Mouse (Mus musculus) gastrocnemius, postnatal 10 days (tissue): ENCODE measurements around the gene Casp8. TPM values are rescaled to one million over a fixed set of nuclear protein-coding genes. Genes with fewer than 3 reads are reported as not detected.
"Not testable (repeated sequence)": the region's sequence is repeated elsewhere in the genome, so short reads cannot be mapped to it uniquely, and the experiment has no call there.

Source experiments
- DNase-seq: peaks from one replicate; pipeline ENCODE4 v3.0.0; 2021; ENCODE audit warnings: mixed read lengths
- long read RNA-seq, 2 experiments: library from polyadenylated mRNA; stranded (forward); transcript quantifications; one replicate each; pipeline ENCODE4 v2.0.0; 2021
- total RNA-seq, 2 experiments: library from RNA; stranded (reverse); gene quantifications; 2 replicates each; pipeline ENCODE4 v1.2.3; 2021

The Casp8 gene
- 10 to 100 TPM in 1 of 2 experiments, 1 to 10 TPM in 1; 8.9 to 14.0 TPM for total RNA-seq
- long read RNA-seq, experiment 1, transcript Casp8-201 (9 exons, 2,585 nt) = major isoform, 18 of 20 reads
- long read RNA-seq, experiment 1, partial matches to known transcripts = 0 of 20 reads
- long read RNA-seq, experiment 1, other reads (novel, unspliced or antisense) = 1 of 20 reads
- long read RNA-seq, experiment 2, transcript Casp8-201 (9 exons, 2,585 nt) = major isoform, 5 of 7 reads
- long read RNA-seq, experiment 2, partial matches to known transcripts = 0 of 7 reads
- long read RNA-seq, experiment 2, other reads (novel, unspliced or antisense) = 1 of 7 reads

- peak; percentile 27 for DNase-seq
Measured at GRCm38 (mm10) chr1:58795291-58796058, at the start of gene Casp8. Gene Casp8, plus strand, starts transcription at chr1:58795374.

GRCm38 (mm10) chr1:58746880-58747279 lies 48.3 kb upstream of the Casp8 start:
- peak; percentile 29 for DNase-seq

- no peak for DNase-seq
Measured at GRCm38 (mm10) chr1:58759451-58759850, 35.7 kb upstream of the Casp8 start.

- no peak for DNase-seq
Measured at GRCm38 (mm10) chr1:58760581-58760980, 34.6 kb upstream of the Casp8 start.

- DNase-seq = not testable (repeated sequence)
Measured at GRCm38 (mm10) chr1:58761391-58762275, 33.5 kb upstream of the Casp8 start.

- DNase-seq = no peak
Measured at GRCm38 (mm10) chr1:58762576-58762975, 32.6 kb upstream of the Casp8 start.

- DNase-seq = not testable (repeated sequence)
Measured at GRCm38 (mm10) chr1:58766446-58766845, 28.7 kb upstream of the Casp8 start.

- no peak for DNase-seq
Measured at GRCm38 (mm10) chr1:58769136-58769535, 26.0 kb upstream of the Casp8 start.

GRCm38 (mm10) chr1:58769701-58770100 lies 25.5 kb upstream of the Casp8 start:
- no peak for DNase-seq

GRCm38 (mm10) chr1:58770111-58770720 lies 25.0 kb upstream of the Casp8 start:
- peak; percentile 20 for DNase-seq

- DNase-seq = no peak
Measured at GRCm38 (mm10) chr1:58772084-58772483, 23.1 kb upstream of the Casp8 start.

GRCm38 (mm10) chr1:58773280-58773679 lies 21.9 kb upstream of the Casp8 start:
- DNase-seq = no peak

GRCm38 (mm10) chr1:58773905-58774304 lies 21.3 kb upstream of the Casp8 start:
- DNase-seq = no peak

GRCm38 (mm10) chr1:58775361-58775760 lies 19.8 kb upstream of the Casp8 start:
- no peak for DNase-seq

GRCm38 (mm10) chr1:58777583-58777982 lies 17.6 kb upstream of the Casp8 start:
- no peak for DNase-seq

- no peak for DNase-seq
Measured at GRCm38 (mm10) chr1:58778226-58778625, 16.9 kb upstream of the Casp8 start.

- DNase-seq = no peak
Measured at GRCm38 (mm10) chr1:58786276-58786675, 8.9 kb upstream of the Casp8 start.

GRCm38 (mm10) chr1:58788410-58788809 lies 6.8 kb upstream of the Casp8 start:
- DNase-seq = no peak

GRCm38 (mm10) chr1:58794705-58795104 lies 469 bp upstream of the Casp8 start:
- DNase-seq = no peak

- DNase-seq = no peak
Measured at GRCm38 (mm10) chr1:58796059-58796363, 837 bp downstream of the Casp8 start.

GRCm38 (mm10) chr1:58796853-58797252 lies 1.7 kb downstream of the Casp8 start:
- DNase-seq = no peak

GRCm38 (mm10) chr1:58797370-58797769 lies 2.2 kb downstream of the Casp8 start:
- no peak for DNase-seq
